Mouse (Mus musculus) stomach, embryonic 15.5 days (tissue): ENCODE results near the gene Nrxn3. TPM values are rescaled to one million over a fixed set of nuclear protein-coding genes. Genes with fewer than 3 reads are reported as not detected.

ENCODE experiments used
- ATAC-seq: fragments of 200-750 bp; cut with Nextera tagmentation; 2 replicates; pipeline ENCODE4 v1.8.0; 2017; ENCODE audit warnings: low read depth, moderate number of reproducible peaks, moderate TSS enrichment; ENCODE audit not compliant: insufficient read depth, low FRiP score
- H3K27ac ChIP-seq: fragments of 300-500 bp; sonication (generic); 2 replicates; pipeline ENCODE4 v1.5.1; 2015; ENCODE audit warnings: mild to moderate bottlenecking, inconsistent platforms
- H3K27me3 ChIP-seq: fragments of 300-500 bp; sonication (generic); replicated peaks from 2 replicates; pipeline ENCODE4 v1.6.1; 2015; ENCODE audit warnings: inconsistent platforms
- H3K36me3 ChIP-seq: fragments of 300-500 bp; sonication (generic); 2 replicates; pipeline ENCODE4 v1.6.1; 2015; ENCODE audit warnings: inconsistent platforms
- H3K4me1 ChIP-seq: fragments of 300-500 bp; sonication (generic); 2 replicates; pipeline ENCODE4 v1.6.1; 2015; ENCODE audit warnings: inconsistent platforms
- H3K4me2 ChIP-seq: fragments of 300-500 bp; sonication (generic); 2 replicates; pipeline ENCODE4 v1.6.1; 2015; ENCODE audit warnings: mild to moderate bottlenecking, inconsistent platforms
- H3K4me3 ChIP-seq: fragments of 300-500 bp; sonication (generic); replicated peaks from 2 replicates; pipeline ENCODE4 v1.5.1; 2015; ENCODE audit warnings: inconsistent platforms
- H3K9ac ChIP-seq: fragments of 300-500 bp; sonication (generic); 2 replicates; pipeline ENCODE4 v1.6.1; 2015; ENCODE audit warnings: inconsistent platforms
- H3K9me3 ChIP-seq: fragments of 300-500 bp; sonication (generic); 2 replicates; pipeline ENCODE4 v1.6.1; 2016; ENCODE audit warnings: inconsistent platforms
- WGBS: fragments of 180-500 bp; shearing (Covaris S2); methylation state at CpG from one replicate; pipeline ENCODE4 v1.1.7; 2015; 5-methylcytosine and 5-hydroxymethylcytosine counted together
- polyA plus RNA-seq: library from polyadenylated mRNA; unstranded; fragments of >200 nt; fragmentation: Nextera tagmentation; extraction: Ambion mirVana; gene quantifications from 2 replicates; pipeline ENCODE4 v1.2.1, GENCODE M21; 2015

Nrxn3 gene
- polyA plus RNA-seq, 1 experiment from 2014 or later = 2.4 TPM

DNA sequence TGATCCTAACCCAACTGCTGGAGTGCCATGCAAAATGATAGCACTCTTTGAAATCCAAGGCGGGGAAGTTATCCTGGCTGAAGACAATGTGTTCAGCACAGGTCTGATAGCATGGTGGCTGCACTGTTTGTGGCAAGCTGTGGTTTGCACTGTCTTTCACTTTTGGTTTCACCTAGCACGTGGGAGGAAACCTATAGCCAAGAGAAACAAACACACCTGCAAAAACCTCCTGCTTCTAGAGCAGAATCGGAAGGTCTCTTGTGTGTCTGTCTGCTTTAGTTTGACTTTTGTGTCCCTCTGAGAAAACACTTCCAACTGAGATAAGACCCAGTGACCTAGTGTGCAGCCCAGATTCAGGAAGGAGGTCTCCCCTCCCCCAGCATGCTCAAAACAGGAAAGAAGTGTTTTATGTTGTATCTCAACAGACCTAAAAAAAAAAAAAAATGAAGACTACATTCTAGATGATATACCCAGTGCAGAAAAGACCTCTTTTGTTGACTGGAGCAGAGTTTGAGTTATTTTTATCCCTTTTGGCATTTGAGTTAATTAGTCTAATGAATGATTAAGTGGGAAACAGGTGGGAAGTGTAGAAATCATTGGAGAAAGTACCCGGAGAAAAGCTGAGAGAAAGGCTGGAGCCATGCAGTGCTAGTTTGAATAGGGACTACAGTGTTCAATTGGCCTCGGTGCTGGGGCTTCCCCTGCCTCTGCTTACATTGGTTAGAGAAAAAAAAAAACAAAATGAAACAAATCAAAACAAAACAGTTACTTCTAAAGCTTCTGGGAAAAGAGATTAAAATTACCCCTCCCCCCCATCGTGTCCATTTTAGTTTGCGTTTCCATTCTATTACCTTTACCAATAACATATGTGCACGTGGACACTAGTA, 996.8 kb downstream of the Nrxn3 start:
- no peaks in the 10 kb centered on the region for H3K36me3 ChIP-seq
- H3K9ac ChIP-seq = no peak overlapping the region
- H3K4me3 ChIP-seq = no peak overlapping the region
- no peaks in the 10 kb centered on the region for H3K27me3 ChIP-seq
- no peak overlapping the region for H3K27ac ChIP-seq
- no peak overlapping the region for H3K4me2 ChIP-seq
- 44% methylated on average over 8 of the region's 8 CpGs for WGBS
- no peaks in the 10 kb centered on the region for H3K9me3 ChIP-seq
- H3K4me1 ChIP-seq = no peaks in the 10 kb centered on the region
- no peak for ATAC-seq

DNA sequence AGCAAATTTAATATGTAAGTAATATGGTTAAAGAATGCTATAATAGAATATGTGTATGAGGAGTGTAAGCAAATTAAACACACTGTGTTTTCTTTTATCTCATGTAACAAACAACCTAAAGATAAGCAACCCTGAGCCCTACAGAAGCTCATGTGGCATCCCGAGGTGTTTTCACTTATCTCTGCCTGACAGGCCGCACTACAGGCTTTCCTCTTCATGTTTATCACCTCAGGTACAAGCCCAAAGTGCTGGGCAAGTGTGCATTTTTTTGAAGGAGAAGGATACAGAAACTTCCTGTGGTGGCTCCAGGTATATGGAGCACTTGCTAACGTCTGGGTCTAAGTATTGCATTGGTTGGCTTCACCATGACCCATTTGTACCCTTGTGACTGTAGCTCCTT, 998.3 kb downstream of the Nrxn3 start:
- no peaks in the 10 kb centered on the region for H3K4me1 ChIP-seq
- no peak overlapping the region for H3K9ac ChIP-seq
- H3K4me2 ChIP-seq = no peak overlapping the region
- no peak overlapping the region for H3K4me3 ChIP-seq
- WGBS = 39% methylated on average over 3 of the region's 3 CpGs
- no peak overlapping the region for H3K27ac ChIP-seq
- H3K9me3 ChIP-seq = no peaks in the 10 kb centered on the region
- ATAC-seq = no peak; the same call in 1 of the 2 replicates
- H3K36me3 ChIP-seq = no peaks in the 10 kb centered on the region
- no peaks in the 10 kb centered on the region for H3K27me3 ChIP-seq

DNA sequence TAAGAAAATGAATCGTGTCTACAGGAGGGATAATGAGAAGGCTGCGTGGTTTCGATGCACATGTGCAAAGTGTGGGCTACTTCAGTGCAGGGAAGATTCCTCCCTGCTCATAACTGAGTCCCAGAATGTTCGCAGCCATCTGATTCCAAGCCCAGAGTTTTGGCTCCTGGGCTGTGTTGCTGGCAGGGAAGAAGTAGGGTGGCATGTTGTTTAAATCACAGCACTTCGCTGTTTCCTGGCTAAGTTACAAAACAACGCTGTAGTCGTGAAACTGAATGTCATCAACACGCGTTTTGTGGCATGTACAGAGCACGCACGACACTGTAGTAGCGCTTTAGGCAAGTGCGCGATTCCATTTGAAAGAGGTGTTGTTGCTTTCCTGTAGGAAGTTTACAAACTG, 999.8 kb downstream of the Nrxn3 start:
- ATAC-seq = no peak
- Histone ChIP-seq H3K9me3 (no peaks in the 10 kb centered on the region), H3K27me3 (no peaks in the 10 kb centered on the region), H3K4me3 (no peak overlapping the region), H3K9ac (no peak overlapping the region), H3K36me3 (no peaks in the 10 kb centered on the region), H3K27ac (no peak overlapping the region), H3K4me2 (no peak overlapping the region), H3K4me1 (no peaks in the 10 kb centered on the region)
- 92% methylated on average over 14 of the region's 14 CpGs for WGBS

DNA sequence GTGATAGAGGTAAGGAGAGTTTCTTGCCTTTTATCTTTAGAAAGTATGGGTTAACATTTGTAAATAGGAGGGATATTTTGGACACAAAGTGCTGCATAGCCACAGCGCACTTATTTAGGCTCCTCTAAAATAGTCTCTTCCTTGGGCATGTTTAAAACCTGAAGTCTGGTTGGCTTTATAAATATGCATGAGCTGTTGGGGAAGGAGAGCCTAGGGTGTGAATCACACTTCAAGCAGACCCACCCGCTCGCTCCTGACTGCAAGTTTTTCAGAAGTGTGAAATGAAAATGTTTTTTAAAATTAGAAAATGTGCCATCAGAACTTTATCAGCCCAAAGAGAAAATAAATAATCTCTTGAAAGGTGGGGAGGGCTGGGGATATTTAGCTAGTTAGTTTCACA, 1001.4 kb downstream of the Nrxn3 start:
- Histone ChIP-seq H3K27ac (no peak overlapping the region), H3K4me3 (no peak overlapping the region), H3K9ac (no peak overlapping the region), H3K27me3 (no peaks in the 10 kb centered on the region), H3K36me3 (no peaks in the 10 kb centered on the region), H3K4me1 (no peaks in the 10 kb centered on the region), H3K9me3 (no peaks in the 10 kb centered on the region), H3K4me2 (no peak overlapping the region)
- 63% methylated on average over 3 of the region's 3 CpGs for WGBS
- ATAC-seq = no peak

DNA sequence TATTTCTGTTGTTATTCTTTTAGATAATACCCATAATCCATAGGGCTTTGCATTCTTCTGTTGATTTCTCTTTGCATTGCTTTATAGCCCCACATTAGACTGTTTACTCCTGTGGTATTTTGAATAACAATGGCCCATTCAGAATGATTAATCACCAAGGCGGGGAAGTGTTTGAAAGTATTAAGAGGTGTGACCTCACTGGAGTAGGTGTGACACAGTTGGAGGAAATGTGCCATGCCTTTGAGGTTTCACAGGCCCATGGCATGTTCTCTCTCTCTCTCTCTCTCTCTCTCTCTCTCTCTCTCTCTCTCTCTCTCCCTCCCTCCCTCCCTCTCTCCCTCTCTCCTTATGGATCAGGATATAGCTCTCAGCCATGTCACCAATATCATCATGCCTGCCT, 1019.6 kb downstream of the Nrxn3 start:
- no peak for ATAC-seq
- no peaks in the 10 kb centered on the region for H3K27me3 ChIP-seq
- no peaks in the 10 kb centered on the region for H3K36me3 ChIP-seq
- H3K4me2 ChIP-seq = no peak overlapping the region
- no peaks in the 10 kb centered on the region for H3K4me1 ChIP-seq
- H3K27ac ChIP-seq = no peak overlapping the region
- no peak overlapping the region for H3K9ac ChIP-seq
- H3K4me3 ChIP-seq = no peak overlapping the region
- WGBS = 54% methylated on average over 1 of the region's 1 CpGs
- H3K9me3 ChIP-seq = no peaks in the 10 kb centered on the region

DNA sequence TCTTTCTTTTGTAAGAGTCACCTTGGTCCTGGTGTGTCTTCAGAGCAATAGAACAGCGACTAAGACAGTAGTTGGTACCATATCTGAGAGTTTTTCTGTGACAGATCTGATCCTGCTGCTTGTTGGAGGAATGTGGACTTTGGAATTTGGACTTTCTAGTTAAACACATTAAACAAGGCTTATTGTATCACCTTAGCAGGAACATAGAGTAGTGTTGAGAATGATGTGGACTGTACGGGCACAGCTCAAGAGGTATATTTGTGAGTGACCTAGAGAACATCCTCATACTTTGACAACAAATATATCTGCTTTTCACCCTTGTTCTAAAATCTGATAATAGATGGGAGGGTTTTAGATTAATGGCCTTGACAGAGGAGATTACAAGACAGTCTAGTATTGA, 1020.1 kb downstream of the Nrxn3 start:
- Histone ChIP-seq H3K27ac (no peak overlapping the region), H3K4me3 (no peak overlapping the region), H3K9ac (no peak overlapping the region), H3K9me3 (no peaks in the 10 kb centered on the region), H3K27me3 (no peaks in the 10 kb centered on the region), H3K4me2 (no peak overlapping the region), H3K4me1 (no peaks in the 10 kb centered on the region), H3K36me3 (no peaks in the 10 kb centered on the region)
- no peak for ATAC-seq
- 74% methylated on average over 2 of the region's 2 CpGs for WGBS

DNA sequence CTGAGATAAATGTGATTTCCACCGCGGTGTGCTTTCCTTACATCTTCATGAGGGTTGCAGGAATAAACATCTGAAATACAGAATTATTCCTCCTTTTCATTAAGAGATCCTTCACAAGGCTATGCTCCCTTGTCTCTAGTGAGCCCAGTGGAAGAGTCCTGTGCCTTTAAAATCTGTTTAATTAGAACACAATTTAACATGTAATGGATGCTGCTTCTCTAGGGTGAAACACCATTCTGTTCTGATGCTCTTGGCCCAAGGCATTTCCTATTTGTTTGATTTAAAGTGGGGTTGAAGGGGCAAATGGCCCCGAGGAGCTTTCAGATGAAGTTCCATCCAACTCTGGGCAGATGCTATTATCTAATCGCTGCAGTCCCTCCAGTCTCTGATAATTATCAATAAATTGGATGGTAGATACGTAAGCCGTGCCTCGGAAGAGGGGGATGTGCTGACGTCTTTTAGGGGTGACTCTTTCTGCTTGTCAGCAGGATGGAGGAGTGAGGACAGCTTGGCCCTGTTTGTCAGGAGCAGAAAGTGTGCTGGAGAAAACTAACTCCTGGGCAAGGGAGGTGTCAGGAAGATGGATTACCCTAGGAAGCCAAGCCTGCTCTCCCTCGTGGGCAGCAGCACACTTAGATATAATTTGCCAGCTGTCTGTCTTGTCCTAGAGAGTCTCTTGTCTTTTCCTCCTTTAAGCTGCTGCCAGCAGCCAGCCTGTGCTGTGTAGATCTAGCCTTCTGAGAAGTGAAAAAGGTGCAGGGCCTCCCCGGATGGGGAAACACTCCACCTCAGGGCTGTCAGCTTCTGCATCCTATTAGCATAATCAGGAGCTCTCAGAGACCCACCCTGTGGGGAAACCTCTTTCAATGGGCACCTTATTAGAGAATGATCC, 1041.8 kb downstream of the Nrxn3 start:
- no peaks in the 10 kb centered on the region for H3K27me3 ChIP-seq
- H3K27ac ChIP-seq = no peak overlapping the region
- H3K9ac ChIP-seq = no peak overlapping the region
- H3K9me3 ChIP-seq = no peaks in the 10 kb centered on the region
- no peak for ATAC-seq
- no peaks in the 10 kb centered on the region for H3K36me3 ChIP-seq
- H3K4me1 ChIP-seq = no peaks in the 10 kb centered on the region
- H3K4me3 ChIP-seq = no peak overlapping the region
- no peak overlapping the region for H3K4me2 ChIP-seq
- 27% methylated on average over 10 of the region's 10 CpGs for WGBS

DNA sequence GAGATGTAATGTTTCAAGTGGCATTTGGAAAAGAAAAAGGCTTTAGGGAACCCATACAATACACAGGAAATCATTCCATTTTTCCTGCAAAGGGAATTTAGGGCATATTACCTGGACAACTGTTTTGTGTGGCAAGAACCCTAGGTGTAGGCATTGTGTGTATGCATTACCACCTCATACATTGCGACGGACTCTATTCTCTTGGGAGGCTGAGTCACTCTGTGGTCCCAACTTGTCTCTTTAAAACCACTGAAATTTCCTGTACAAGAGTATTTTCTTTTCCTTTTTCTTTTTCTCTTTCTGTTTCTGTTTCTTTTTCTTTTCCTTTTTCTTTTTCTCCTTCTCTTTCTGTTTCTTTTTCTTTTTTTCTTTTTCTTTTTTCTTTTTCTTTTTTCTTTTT, 1042.5 kb downstream of the Nrxn3 start:
- ATAC-seq = no peak
- no peaks in the 10 kb centered on the region for H3K27me3 ChIP-seq
- no peaks in the 10 kb centered on the region for H3K9me3 ChIP-seq
- no peak overlapping the region for H3K9ac ChIP-seq
- H3K4me1 ChIP-seq = no peaks in the 10 kb centered on the region
- H3K27ac ChIP-seq = no peak overlapping the region
- no peak overlapping the region for H3K4me3 ChIP-seq
- 71% methylated on average over 2 of the region's 2 CpGs for WGBS
- H3K36me3 ChIP-seq = no peaks in the 10 kb centered on the region
- H3K4me2 ChIP-seq = no peak overlapping the region

DNA sequence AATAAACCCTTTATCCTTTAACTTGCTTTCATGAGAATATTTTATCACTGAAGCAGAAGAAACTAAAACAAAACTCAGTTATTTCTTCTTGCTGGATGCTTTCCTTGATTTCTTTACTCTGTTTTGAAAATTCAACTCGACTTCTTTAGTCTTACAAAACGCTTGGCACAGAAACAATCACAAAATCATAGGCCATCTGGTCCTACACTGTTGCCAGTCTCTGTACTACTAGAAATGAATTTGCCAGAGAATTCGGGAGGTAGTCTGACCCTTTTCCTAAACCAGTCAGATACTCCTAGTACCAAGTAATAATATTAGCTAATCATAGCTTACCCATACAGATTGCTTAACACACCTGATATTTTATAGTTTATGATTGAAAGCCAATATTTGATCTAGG, 1066.1 kb downstream of the Nrxn3 start:
- Histone ChIP-seq H3K36me3 (no peaks in the 10 kb centered on the region), H3K27me3 (no peaks in the 10 kb centered on the region), H3K27ac (no peak overlapping the region), H3K4me1 (no peaks in the 10 kb centered on the region), H3K9me3 (no peaks in the 10 kb centered on the region), H3K9ac (no peak overlapping the region), H3K4me2 (no peak overlapping the region), H3K4me3 (no peak overlapping the region)
- WGBS = 74% methylated on average over 3 of the region's 3 CpGs
- no peak for ATAC-seq

DNA sequence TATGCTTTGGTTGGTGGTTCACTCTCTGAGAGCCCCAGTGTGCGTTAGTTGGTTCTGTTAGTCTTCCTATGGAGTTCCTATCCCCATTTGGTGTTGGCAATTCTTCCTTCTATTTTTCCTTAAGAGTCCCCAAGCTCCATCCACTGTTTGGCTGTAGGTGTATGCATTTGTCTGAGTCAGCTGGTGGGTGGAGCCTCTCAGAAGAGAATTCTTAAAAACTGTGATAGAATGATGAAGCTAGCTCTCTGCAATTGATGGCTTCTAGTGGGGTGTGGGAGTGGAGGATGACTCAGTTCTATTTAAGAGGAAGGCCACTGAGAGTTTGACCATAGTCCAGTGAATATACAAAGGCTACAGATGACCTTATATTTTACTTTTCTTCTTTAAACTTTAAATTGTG, 1067.3 kb downstream of the Nrxn3 start:
- no peak for ATAC-seq
- Histone ChIP-seq H3K9ac (no peak overlapping the region), H3K4me2 (no peak overlapping the region), H3K4me3 (no peak overlapping the region), H3K27me3 (no peaks in the 10 kb centered on the region), H3K36me3 (no peaks in the 10 kb centered on the region), H3K9me3 (no peaks in the 10 kb centered on the region), H3K4me1 (no peaks in the 10 kb centered on the region), H3K27ac (no peak overlapping the region)
- 89% methylated on average over 1 of the region's 1 CpGs for WGBS

DNA sequence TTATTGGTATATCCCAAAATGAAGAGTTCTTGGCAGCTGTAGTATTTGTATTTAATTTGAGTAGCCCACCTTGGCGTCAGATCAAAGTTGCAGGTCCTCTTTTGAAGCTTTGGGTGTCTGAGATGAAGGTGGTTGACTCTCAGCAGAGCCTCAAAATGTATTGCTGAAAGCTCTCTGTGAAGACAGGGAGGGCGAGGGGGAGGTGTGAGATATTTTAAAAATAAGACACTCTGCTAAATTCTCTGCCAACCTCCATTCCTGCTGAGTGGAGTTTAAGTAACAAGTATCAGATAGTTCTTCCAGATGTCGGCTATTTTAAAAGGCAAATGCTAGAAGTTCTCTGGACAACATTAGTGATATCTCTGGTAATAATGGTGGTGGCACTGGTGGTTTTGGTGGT, 1069.2 kb downstream of the Nrxn3 start:
- Histone ChIP-seq H3K27ac (no peak overlapping the region), H3K4me2 (no peak overlapping the region), H3K4me3 (no peak overlapping the region), H3K9ac (no peak overlapping the region), H3K27me3 (no peaks in the 10 kb centered on the region), H3K36me3 (no peaks in the 10 kb centered on the region), H3K9me3 (no peaks in the 10 kb centered on the region), H3K4me1 (no peaks in the 10 kb centered on the region)
- WGBS = 69% methylated on average over 3 of the region's 3 CpGs
- ATAC-seq = no peak

DNA sequence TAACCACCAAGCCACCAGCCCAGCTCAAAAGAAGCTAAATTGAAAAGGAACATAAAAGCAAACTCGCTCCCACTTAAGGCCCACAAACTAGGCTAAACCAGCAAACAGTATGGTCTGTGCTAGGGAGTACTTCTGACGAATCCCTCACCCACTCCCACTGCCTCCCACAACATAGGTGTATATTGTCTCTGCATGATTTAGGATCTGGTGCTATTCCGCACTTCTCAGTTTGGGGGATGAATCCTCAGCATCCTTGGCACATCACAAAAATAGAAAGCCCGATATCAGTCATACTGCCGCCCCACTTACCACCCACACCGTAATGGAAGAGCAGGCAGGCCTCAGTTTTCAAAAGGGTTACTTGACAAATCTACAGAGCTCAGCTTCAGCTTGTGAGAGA, 1072.1 kb downstream of the Nrxn3 start:
- ATAC-seq = no peak

More for the DNA sequence above, 1072.1 kb downstream of the Nrxn3 start:
- H3K4me2 ChIP-seq = no peak overlapping the region
- no peaks in the 10 kb centered on the region for H3K9me3 ChIP-seq
- H3K9ac ChIP-seq = no peak overlapping the region
- no peak overlapping the region for H3K4me3 ChIP-seq
- H3K27me3 ChIP-seq = no peaks in the 10 kb centered on the region
- WGBS = 90% methylated on average over 6 of the region's 6 CpGs
- no peaks in the 10 kb centered on the region for H3K36me3 ChIP-seq
- no peaks in the 10 kb centered on the region for H3K4me1 ChIP-seq
- no peak overlapping the region for H3K27ac ChIP-seq
